Mouse (Mus musculus): ENCODE data around the gene Bcor. TPM values are rescaled to one million over a fixed set of nuclear protein-coding genes. Genes with fewer than 3 reads are reported as not detected.
A peak's percentile ranks its signal among the peaks of the same experiment; 100 is the strongest.

Bcor gene
- polyA plus RNA-seq, 1 experiment from 2014 or later = 4.0 TPM

DNA sequence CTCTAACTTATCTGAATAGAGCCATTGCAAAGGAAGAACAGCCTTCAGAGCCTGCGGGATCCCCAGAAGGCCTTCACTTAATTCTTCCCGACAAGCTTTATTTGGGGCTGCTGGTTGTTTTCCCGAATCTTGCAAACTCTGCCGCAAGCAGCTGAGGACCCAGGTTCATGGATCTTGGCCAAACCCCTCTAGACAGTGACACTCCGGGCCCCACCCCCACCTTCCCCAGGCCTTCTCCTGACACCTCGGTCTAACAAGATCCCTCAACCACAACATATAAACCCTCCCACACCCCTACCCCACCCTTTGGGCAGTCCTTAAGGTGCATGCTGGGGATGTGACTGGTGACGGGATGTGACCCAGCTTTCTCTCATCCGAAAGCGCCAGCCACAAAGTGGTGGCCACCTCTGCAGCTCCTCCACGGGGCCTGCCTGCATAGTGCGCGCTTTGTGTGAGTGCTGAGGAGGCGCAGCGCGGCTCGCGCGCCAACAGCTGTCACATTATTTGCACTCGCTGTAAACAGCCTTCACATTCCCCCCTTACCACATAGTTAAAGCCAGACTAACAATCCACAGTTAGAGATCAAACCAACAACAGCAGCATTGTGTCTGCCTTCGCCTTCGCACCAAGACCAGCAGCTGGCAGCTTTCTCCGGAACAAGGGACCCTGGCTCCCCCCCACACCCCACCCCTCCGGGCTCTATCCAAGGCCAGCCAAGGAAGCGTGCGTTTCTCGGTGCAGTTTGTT is 91.0 kb downstream of the Bcor start:
- Histone ChIP-seq H3K4me2 (ENCODE audit: low read depth, low read length) (no peak overlapping the region), H3K27me3 (ENCODE audit: insufficient read depth, low read length) (peaks cover 11% of the 10 kb centered on the region; the same call in 1 of the 2 replicates), H3K4me3 (ENCODE audit: low read depth, low read length) (no peak overlapping the region), H3K4me1 (ENCODE audit: insufficient read depth) (peaks cover 23% of the 10 kb centered on the region), H3K9ac (replicated peaks) (no peak overlapping the region), H3K36me3 (replicated peaks; ENCODE audit: insufficient read depth, low read length) (no peaks in the 10 kb centered on the region), H3K9me3 (ENCODE audit: low read length) (no peaks in the 10 kb centered on the region), H3K27ac (ENCODE audit: low read depth) (no peak overlapping the region)
- no peak for DNase-seq
- 30% methylated on average over 26 of the region's 26 CpGs for WGBS (ENCODE audit: insufficient replicate concordance)
- no peak for TF ChIP-seq CTCF (IDR thresholded peaks at IDR 0.05; ENCODE audit: low read depth)
- no peak for TF ChIP-seq EP300 (IDR thresholded peaks at IDR 0.05; ENCODE audit: low read depth)
- ATAC-seq = no peak; the same call in 1 of the 2 replicates

- H3K4me1 ChIP-seq (ENCODE audit: insufficient read depth) = peaks cover 20% of the 10 kb centered on the region
- no peak overlapping the region for H3K4me3 ChIP-seq (ENCODE audit: low read depth, low read length)
- no peaks in the 10 kb centered on the region for H3K36me3 ChIP-seq (replicated peaks; ENCODE audit: insufficient read depth, low read length)
- ATAC-seq (no peak), DNase-seq (no peak)
- H3K27ac ChIP-seq (ENCODE audit: low read depth) = no peak overlapping the region
- WGBS (ENCODE audit: insufficient replicate concordance) = 44% methylated on average over 18 of the region's 18 CpGs
- H3K4me2 ChIP-seq (ENCODE audit: low read depth, low read length) = no peak overlapping the region
- no peaks in the 10 kb centered on the region for H3K9me3 ChIP-seq (ENCODE audit: low read length)
- H3K27me3 ChIP-seq (ENCODE audit: insufficient read depth, low read length) = peaks cover 11% of the 10 kb centered on the region; the same call in 1 of the 2 replicates
- no peak overlapping the region for H3K9ac ChIP-seq (replicated peaks)
- TF ChIP-seq CTCF (IDR thresholded peaks at IDR 0.05; ENCODE audit: low read depth) = no peak
- TF ChIP-seq EP300 (IDR thresholded peaks at IDR 0.05; ENCODE audit: low read depth) = no peak
Measured at GRCm38 (mm10) chrX:12067851-12068510, 92.2 kb downstream of the Bcor start.

GRCm38 (mm10) chrX:12067031-12067430 is 93.1 kb downstream of the Bcor start:
- Histone ChIP-seq H3K9ac (replicated peaks) (no peak overlapping the region), H3K27ac (ENCODE audit: low read depth) (no peak overlapping the region), H3K4me2 (ENCODE audit: low read depth, low read length) (no peak overlapping the region), H3K4me1 (ENCODE audit: insufficient read depth) (peaks cover 16% of the 10 kb centered on the region), H3K9me3 (ENCODE audit: low read length) (no peaks in the 10 kb centered on the region), H3K27me3 (ENCODE audit: insufficient read depth, low read length) (peaks cover 11% of the 10 kb centered on the region; the same call in 1 of the 2 replicates), H3K4me3 (ENCODE audit: low read depth, low read length) (no peak overlapping the region), H3K36me3 (replicated peaks; ENCODE audit: insufficient read depth, low read length) (no peaks in the 10 kb centered on the region)
- WGBS (ENCODE audit: insufficient replicate concordance) = 41% methylated on average over 6 of the region's 6 CpGs
- DNase-seq = no peak
- ATAC-seq = no peak
- TF ChIP-seq CTCF (IDR thresholded peaks at IDR 0.05; ENCODE audit: low read depth) = no peak
- no peak for TF ChIP-seq EP300 (IDR thresholded peaks at IDR 0.05; ENCODE audit: low read depth)

- TF ChIP-seq EP300 (IDR thresholded peaks at IDR 0.05; ENCODE audit: low read depth) (no peak), CTCF (IDR thresholded peaks at IDR 0.05; ENCODE audit: low read depth) (no peak)
- Histone ChIP-seq H3K9ac (replicated peaks) (no peak overlapping the region), H3K9me3 (ENCODE audit: low read length) (no peaks in the 10 kb centered on the region), H3K4me2 (ENCODE audit: low read depth, low read length) (no peak overlapping the region), H3K4me3 (ENCODE audit: low read depth, low read length) (no peak overlapping the region), H3K36me3 (replicated peaks; ENCODE audit: insufficient read depth, low read length) (no peaks in the 10 kb centered on the region), H3K27ac (ENCODE audit: low read depth) (no peak overlapping the region), H3K4me1 (ENCODE audit: insufficient read depth) (peaks cover 16% of the 10 kb centered on the region), H3K27me3 (ENCODE audit: insufficient read depth, low read length) (peaks cover 11% of the 10 kb centered on the region; the same call in 1 of the 2 replicates)
- DNase-seq = no peak
- 0 out of 2 replicates have a peak, but pooled peaks have one; percentile 48 for ATAC-seq
- WGBS (ENCODE audit: insufficient replicate concordance) = 22% methylated on average over 9 of the region's 9 CpGs
Measured at GRCm38 (mm10) chrX:12065782-12066181, 94.4 kb downstream of the Bcor start.

GRCm38 (mm10) chrX:12062932-12063260 is 97.3 kb downstream of the Bcor start:
- DNase-seq (no peak), ATAC-seq (no peak)
- Histone ChIP-seq H3K4me3 (ENCODE audit: low read depth, low read length) (no peak overlapping the region), H3K27ac (ENCODE audit: low read depth) (no peak overlapping the region), H3K4me1 (ENCODE audit: insufficient read depth) (peaks cover 14% of the 10 kb centered on the region), H3K4me2 (ENCODE audit: low read depth, low read length) (no peak overlapping the region), H3K9me3 (ENCODE audit: low read length) (no peaks in the 10 kb centered on the region), H3K27me3 (ENCODE audit: insufficient read depth, low read length) (0 out of 2 replicates have a peak, but pooled peaks cover 3% of the 10 kb centered on the region), H3K9ac (replicated peaks) (no peak overlapping the region), H3K36me3 (replicated peaks; ENCODE audit: insufficient read depth, low read length) (0 out of 2 replicates have a peak, but pooled peaks cover 5% of the 10 kb centered on the region)
- 75% methylated on average over 6 of the region's 6 CpGs for WGBS (ENCODE audit: insufficient replicate concordance)
- TF ChIP-seq CTCF (IDR thresholded peaks at IDR 0.05; ENCODE audit: low read depth) (no peak), EP300 (IDR thresholded peaks at IDR 0.05; ENCODE audit: low read depth) (no peak)

GRCm38 (mm10) chrX:12062121-12062931 is 97.8 kb downstream of the Bcor start:
- TF ChIP-seq CTCF (IDR thresholded peaks at IDR 0.05; ENCODE audit: low read depth) = no peak
- TF ChIP-seq EP300 (IDR thresholded peaks at IDR 0.05; ENCODE audit: low read depth) = no peak
- H3K4me1 ChIP-seq (ENCODE audit: insufficient read depth) = peaks cover 14% of the 10 kb centered on the region

More at GRCm38 (mm10) chrX:12062121-12062931, 97.8 kb downstream of the Bcor start:
- Histone ChIP-seq H3K27me3 (ENCODE audit: insufficient read depth, low read length) (no peaks in the 10 kb centered on the region), H3K4me2 (ENCODE audit: low read depth, low read length) (no peak overlapping the region), H3K36me3 (replicated peaks; ENCODE audit: insufficient read depth, low read length) (0 out of 2 replicates have a peak, but pooled peaks cover 9% of the 10 kb centered on the region), H3K9ac (replicated peaks) (no peak overlapping the region), H3K9me3 (ENCODE audit: low read length) (no peaks in the 10 kb centered on the region), H3K27ac (ENCODE audit: low read depth) (no peak overlapping the region), H3K4me3 (ENCODE audit: low read depth, low read length) (no peak overlapping the region)
- ATAC-seq = no peak
- no peak for DNase-seq
- WGBS (ENCODE audit: insufficient replicate concordance) = 59% methylated on average over 24 of the region's 24 CpGs

Measured in liver, postnatal 0 days (tissue).